Mouse (Mus musculus) retina, postnatal 7 days (tissue): ENCODE data around the gene Pdcd2.
"Not testable (repeated sequence)": the region's sequence is repeated elsewhere in the genome, so short reads cannot be mapped to it uniquely, and the experiment has no call there.

Experiments used
- DNase-seq: peaks from one replicate; pipeline ENCODE4 v3.0.0-alpha.2; 2012; ENCODE audit warnings: low read depth, low spot score

Gene Pdcd2

GRCm38 (mm10) chr17:15526986-15527810 lies at the start of gene Pdcd2:
Gene Pdcd2 (minus strand): TSS chr17:15527301.
- peak; percentile 84 for DNase-seq

GRCm38 (mm10) chr17:15575056-15575455 lies 48.0 kb upstream of the Pdcd2 start:
- DNase-seq: no peak

- no peak for DNase-seq
Measured at GRCm38 (mm10) chr17:15566908-15567307, 39.8 kb upstream of the Pdcd2 start.

GRCm38 (mm10) chr17:15564928-15565300 lies 37.8 kb upstream of the Pdcd2 start:
- DNase-seq: peak; percentile 9

- DNase-seq: peak; percentile 98
Measured at GRCm38 (mm10) chr17:15564014-15564927, 37.2 kb upstream of the Pdcd2 start, which contains the start of gene Prdm9. Gene Prdm9 (minus strand): TSS chr17:15564354.

GRCm38 (mm10) chr17:15559946-15560345 lies 32.8 kb upstream of the Pdcd2 start:
- DNase-seq: no peak

GRCm38 (mm10) chr17:15549713-15550112 lies 22.6 kb upstream of the Pdcd2 start:
- no peak for DNase-seq

GRCm38 (mm10) chr17:15546440-15546839 lies 19.3 kb upstream of the Pdcd2 start:
- DNase-seq: no peak

- DNase-seq: not testable (repeated sequence)
Measured at GRCm38 (mm10) chr17:15543868-15544267, 16.8 kb upstream of the Pdcd2 start.

GRCm38 (mm10) chr17:15540309-15540708 lies 13.2 kb upstream of the Pdcd2 start:
- no peak for DNase-seq

GRCm38 (mm10) chr17:15536457-15536904 lies 9.4 kb upstream of the Pdcd2 start:
- DNase-seq: no peak

- no peak for DNase-seq
Measured at GRCm38 (mm10) chr17:15535943-15536342, 8.8 kb upstream of the Pdcd2 start.

GRCm38 (mm10) chr17:15535162-15535800 lies 8.2 kb upstream of the Pdcd2 start:
- DNase-seq: no peak

GRCm38 (mm10) chr17:15530141-15530540 lies 3.0 kb upstream of the Pdcd2 start:
- no peak for DNase-seq

GRCm38 (mm10) chr17:15528887-15529286 lies 1.8 kb upstream of the Pdcd2 start:
- no peak for DNase-seq

- DNase-seq: no peak
Measured at GRCm38 (mm10) chr17:15527811-15528136, 673 bp upstream of the Pdcd2 start.

- DNase-seq: no peak
Measured at GRCm38 (mm10) chr17:15526304-15526703, 797 bp downstream of the Pdcd2 start.

- DNase-seq: no peak
Measured at GRCm38 (mm10) chr17:15518766-15519165, 8.3 kb downstream of the Pdcd2 start.

GRCm38 (mm10) chr17:15518186-15518585 lies 8.9 kb downstream of the Pdcd2 start:
- no peak for DNase-seq

GRCm38 (mm10) chr17:15517776-15518175 lies 9.3 kb downstream of the Pdcd2 start:
- no peak for DNase-seq

GRCm38 (mm10) chr17:15510694-15511093 lies 16.4 kb downstream of the Pdcd2 start:
- DNase-seq: no peak
